Mouse (Mus musculus): Measurements from ENCODE around the gene Mdh1b. TPM values are rescaled to one million over a fixed set of nuclear protein-coding genes. Genes with fewer than 3 reads are reported as not detected.

Gene Mdh1b
- polyA plus RNA-seq, 1 experiment from 2014 or later, result not detected

GRCm38 (mm10) chr1:63667949-63668851, 61.9 kb downstream of the Mdh1b start:
- no peak for TF ChIP-seq EP300 (optimal IDR thresholded peaks at IDR 0.05)
- TF ChIP-seq CTCF (IDR thresholded peaks at IDR 0.05; ENCODE audit: low read depth), result no peak
- Histone ChIP-seq H3K4me1 (replicated peaks; ENCODE audit: control insufficient read depth, insufficient read depth) (no peaks in the 10 kb centered on the region), H3K27me3 (ENCODE audit: control insufficient read depth, insufficient read depth, low read length) (no peaks in the 10 kb centered on the region), H3K4me2 (replicated peaks; ENCODE audit: low read depth) (no peak overlapping the region), H3K9ac (ENCODE audit: low read length) (no peak overlapping the region), H3K27ac (replicated peaks) (no peak overlapping the region), H3K9me3 (ENCODE audit: control insufficient read depth, low read length) (no peaks in the 10 kb centered on the region), H3K4me3 (ENCODE audit: low read depth, low read length) (no peak overlapping the region), H3K36me3 (ENCODE audit: control insufficient read depth, insufficient read depth, low read length) (no peaks in the 10 kb centered on the region)
- no peak for ATAC-seq (ENCODE audit: low FRiP score, low TSS enrichment)
- WGBS, result 26% methylated on average over 13 of the region's 13 CpGs
- no peak for DNase-seq (ENCODE audit: low spot score)

GRCm38 (mm10) chr1:63667201-63667948, 62.7 kb downstream of the Mdh1b start:
- H3K4me3 ChIP-seq (ENCODE audit: low read depth, low read length), result no peak overlapping the region
- no peak for TF ChIP-seq EP300 (optimal IDR thresholded peaks at IDR 0.05)
- TF ChIP-seq CTCF (IDR thresholded peaks at IDR 0.05; ENCODE audit: low read depth), result no peak
- no peaks in the 10 kb centered on the region for H3K36me3 ChIP-seq (ENCODE audit: control insufficient read depth, insufficient read depth, low read length)
- H3K4me2 ChIP-seq (replicated peaks; ENCODE audit: low read depth), result no peak overlapping the region
- no peaks in the 10 kb centered on the region for H3K27me3 ChIP-seq (ENCODE audit: control insufficient read depth, insufficient read depth, low read length)
- ATAC-seq (ENCODE audit: low FRiP score, low TSS enrichment) (no peak), DNase-seq (ENCODE audit: low spot score) (no peak)
- no peaks in the 10 kb centered on the region for H3K4me1 ChIP-seq (replicated peaks; ENCODE audit: control insufficient read depth, insufficient read depth)
- 43% methylated on average over 9 of the region's 9 CpGs for WGBS
- no peaks in the 10 kb centered on the region for H3K9me3 ChIP-seq (ENCODE audit: control insufficient read depth, low read length)
- H3K27ac ChIP-seq (replicated peaks), result no peak overlapping the region
- H3K9ac ChIP-seq (ENCODE audit: low read length), result no peak overlapping the region

- DNase-seq (ENCODE audit: low spot score), result no peak
- WGBS, result 87% methylated on average over 2 of the region's 2 CpGs
- H3K4me1 ChIP-seq (replicated peaks; ENCODE audit: control insufficient read depth, insufficient read depth), result no peaks in the 10 kb centered on the region
- no peaks in the 10 kb centered on the region for H3K27me3 ChIP-seq (ENCODE audit: control insufficient read depth, insufficient read depth, low read length)
- no peak overlapping the region for H3K4me2 ChIP-seq (replicated peaks; ENCODE audit: low read depth)
- no peak overlapping the region for H3K27ac ChIP-seq (replicated peaks)
- TF ChIP-seq CTCF (IDR thresholded peaks at IDR 0.05; ENCODE audit: low read depth), result no peak
- no peak for TF ChIP-seq EP300 (optimal IDR thresholded peaks at IDR 0.05)
- H3K36me3 ChIP-seq (ENCODE audit: control insufficient read depth, insufficient read depth, low read length), result no peaks in the 10 kb centered on the region
- no peak overlapping the region for H3K9ac ChIP-seq (ENCODE audit: low read length)
- no peak for ATAC-seq (ENCODE audit: low FRiP score, low TSS enrichment)
- H3K9me3 ChIP-seq (ENCODE audit: control insufficient read depth, low read length), result no peaks in the 10 kb centered on the region
- no peak overlapping the region for H3K4me3 ChIP-seq (ENCODE audit: low read depth, low read length)
These were observed 64.0 kb downstream of the Mdh1b start for GRCm38 (mm10) chr1:63666089-63666488.

GRCm38 (mm10) chr1:63659591-63659990, 70.5 kb downstream of the Mdh1b start:
- H3K4me3 ChIP-seq (ENCODE audit: low read depth, low read length), result no peak overlapping the region
- H3K36me3 ChIP-seq (ENCODE audit: control insufficient read depth, insufficient read depth, low read length), result no peaks in the 10 kb centered on the region
- no peak overlapping the region for H3K4me2 ChIP-seq (replicated peaks; ENCODE audit: low read depth)

GRCm38 (mm10) chr1:63658016-63658415, 72.1 kb downstream of the Mdh1b start:
- no peaks in the 10 kb centered on the region for H3K4me1 ChIP-seq (replicated peaks; ENCODE audit: control insufficient read depth, insufficient read depth)
- no peak for ATAC-seq (ENCODE audit: low FRiP score, low TSS enrichment)
- H3K27me3 ChIP-seq (ENCODE audit: control insufficient read depth, insufficient read depth, low read length), result no peaks in the 10 kb centered on the region
- no peaks in the 10 kb centered on the region for H3K9me3 ChIP-seq (ENCODE audit: control insufficient read depth, low read length)
- peak; percentile 48 for DNase-seq (ENCODE audit: low spot score)
- H3K4me3 ChIP-seq (ENCODE audit: low read depth, low read length), result no peak overlapping the region
- TF ChIP-seq CTCF (IDR thresholded peaks at IDR 0.05; ENCODE audit: low read depth), result peak; percentile 75
- TF ChIP-seq EP300 (optimal IDR thresholded peaks at IDR 0.05), result no peak
- 10% methylated on average over 6 of the region's 6 CpGs for WGBS
- no peak overlapping the region for H3K27ac ChIP-seq (replicated peaks)
- no peak overlapping the region for H3K4me2 ChIP-seq (replicated peaks; ENCODE audit: low read depth)
- H3K36me3 ChIP-seq (ENCODE audit: control insufficient read depth, insufficient read depth, low read length), result no peaks in the 10 kb centered on the region
- H3K9ac ChIP-seq (ENCODE audit: low read length), result no peak overlapping the region

More at GRCm38 (mm10) chr1:63659591-63659990, 70.5 kb downstream of the Mdh1b start:
- under 1% methylated on average over 7 of the region's 7 CpGs for WGBS
- Histone ChIP-seq H3K27me3 (ENCODE audit: control insufficient read depth, insufficient read depth, low read length) (no peaks in the 10 kb centered on the region), H3K4me1 (replicated peaks; ENCODE audit: control insufficient read depth, insufficient read depth) (no peaks in the 10 kb centered on the region), H3K9ac (ENCODE audit: low read length) (no peak overlapping the region), H3K9me3 (ENCODE audit: control insufficient read depth, low read length) (no peaks in the 10 kb centered on the region), H3K27ac (replicated peaks) (no peak overlapping the region)
- ATAC-seq (ENCODE audit: low FRiP score, low TSS enrichment) (no peak), DNase-seq (ENCODE audit: low spot score) (peak; percentile 50)
- no peak for TF ChIP-seq EP300 (optimal IDR thresholded peaks at IDR 0.05)
- peak; percentile 89 for TF ChIP-seq CTCF (IDR thresholded peaks at IDR 0.05; ENCODE audit: low read depth)

Other genes with a start within 250 kb of the Mdh1b start
- not detected in 2 replicates for gene Gm39653, start 114.3 kb downstream of the Mdh1b start, polyA plus RNA-seq (2015; fragmentation: Nextera tagmentation; extraction: Ambion mirVana)
- 0.04 TPM in 1 of 2 replicates, not detected in the other for gene Dytn, start 43.4 kb downstream of the Mdh1b start, polyA plus RNA-seq (2015; fragmentation: Nextera tagmentation; extraction: Ambion mirVana)
- gene Fastkd2, start 296 bp upstream of the Mdh1b start, polyA plus RNA-seq (2015; fragmentation: Nextera tagmentation; extraction: Ambion mirVana), result 24.8 and 24.9 TPM in 2 replicates
- not detected in 2 replicates for gene 4933402D24Rik, start 38.9 kb upstream of the Mdh1b start, polyA plus RNA-seq (2015; fragmentation: Nextera tagmentation; extraction: Ambion mirVana)